Mouse (Mus musculus) heart, embryonic 16.5 days (tissue): ENCODE results near the gene Oas2. TPM values are rescaled to one million over a fixed set of nuclear protein-coding genes. Genes with fewer than 3 reads are reported as not detected.

Source experiments
- ATAC-seq: fragments of 200-750 bp; cut with Nextera tagmentation; replicated peaks from 2 replicates; pipeline ENCODE4 v1.8.0; 2017; ENCODE audit warnings: moderate number of reproducible peaks; ENCODE audit not compliant: insufficient read depth, low FRiP score; ENCODE audit errors: extremely low read depth
- H3K27ac ChIP-seq: fragments of 300-500 bp; sonication (generic); 2 replicates; pipeline ENCODE4 v1.5.1; 2014; ENCODE audit warnings: mild to moderate bottlenecking, low read length, control low read depth, moderate library complexity
- H3K27me3 ChIP-seq: fragments of 300-500 bp; sonication (generic); 2 replicates; pipeline ENCODE4 v1.6.1; 2014; ENCODE audit warnings: low read length, mixed read lengths; ENCODE audit not compliant: control insufficient read depth, insufficient read depth
- H3K36me3 ChIP-seq: fragments of 300-500 bp; sonication (generic); 2 replicates; pipeline ENCODE4 v1.6.1; 2014; ENCODE audit not compliant: control insufficient read depth, insufficient read depth
- H3K4me1 ChIP-seq: fragments of 300-500 bp; sonication (generic); 2 replicates; pipeline ENCODE4 v1.6.1; 2014; ENCODE audit warnings: low read length, mixed read lengths; ENCODE audit not compliant: control insufficient read depth, insufficient read depth
- H3K4me2 ChIP-seq: fragments of 300-500 bp; sonication (generic); 2 replicates; pipeline ENCODE4 v1.6.1; 2014; ENCODE audit warnings: low read depth, mild to moderate bottlenecking, control low read depth, low read length
- H3K4me3 ChIP-seq: fragments of 300-500 bp; sonication (generic); 2 replicates; pipeline ENCODE4 v1.5.1; 2014; ENCODE audit warnings: mild to moderate bottlenecking, control low read depth, low read length
- H3K9ac ChIP-seq: fragments of 300-500 bp; sonication (generic); 2 replicates; pipeline ENCODE4 v1.6.1; 2014; ENCODE audit warnings: low read length, control low read depth
- H3K9me3 ChIP-seq: fragments of 300-500 bp; sonication (generic); replicated peaks from 2 replicates; pipeline ENCODE4 v1.6.1; 2016; ENCODE audit warnings: low read length; ENCODE audit not compliant: control insufficient read depth
- WGBS: fragments of 180-500 bp; shearing (Covaris S2); extraction: QIAGEN DNeasy Blood & Tissue Kit; methylation state at CpG from one replicate; pipeline ENCODE4 v1.1.7; 2014; 5-methylcytosine and 5-hydroxymethylcytosine counted together
- polyA plus RNA-seq: library from polyadenylated mRNA; unstranded; fragments of >200 nt; fragmentation: Nextera tagmentation; extraction: Ambion mirVana; gene quantifications from 2 replicates; pipeline ENCODE4 v1.2.1, GENCODE M21; 2015

Oas2 gene
- polyA plus RNA-seq, 1 experiment from 2014 or later = 0.46 TPM

DNA sequence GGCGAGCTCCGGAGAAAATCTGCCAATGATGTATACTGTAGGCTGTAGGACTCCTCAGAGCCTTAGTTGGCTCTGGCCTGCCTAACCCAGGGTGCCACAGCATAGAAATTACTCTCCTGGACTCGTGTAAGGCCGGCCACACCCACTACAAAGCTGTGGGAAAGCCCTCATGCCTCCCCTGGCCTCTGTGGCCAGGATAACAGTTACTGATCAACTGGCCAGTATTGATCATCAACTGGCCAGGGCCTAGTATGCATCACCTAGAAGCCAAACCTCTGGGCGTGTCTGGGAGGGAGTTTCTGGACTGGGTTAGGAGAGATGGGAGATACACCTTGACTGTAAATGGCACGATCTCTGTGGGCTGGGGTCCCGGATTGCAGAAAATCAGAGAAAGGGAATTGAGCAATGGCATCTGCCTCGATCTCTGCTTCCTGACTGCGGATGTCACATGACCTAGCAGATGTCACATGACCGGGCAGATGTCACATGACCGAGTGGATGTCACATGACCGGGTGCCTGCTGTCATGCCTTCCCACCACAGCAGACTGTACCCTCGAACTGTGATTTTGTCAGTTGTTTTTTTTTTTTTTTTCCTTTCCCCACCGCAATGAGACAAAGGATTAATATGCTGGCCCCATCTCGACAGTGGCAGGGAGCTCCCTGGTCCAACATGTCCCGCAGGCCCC lies 53.5 kb downstream of the Oas2 start:
- no peak overlapping the region for H3K27ac ChIP-seq
- H3K9ac ChIP-seq = no peak overlapping the region
- no peak for ATAC-seq
- WGBS = 68% methylated on average over 16 of the region's 16 CpGs
- no peak overlapping the region for H3K4me3 ChIP-seq
- H3K9me3 ChIP-seq = no peaks in the 10 kb centered on the region
- no peak overlapping the region for H3K4me2 ChIP-seq
- no peaks in the 10 kb centered on the region for H3K4me1 ChIP-seq
- H3K27me3 ChIP-seq = peaks cover 85% of the 10 kb centered on the region
- H3K36me3 ChIP-seq = no peaks in the 10 kb centered on the region

DNA sequence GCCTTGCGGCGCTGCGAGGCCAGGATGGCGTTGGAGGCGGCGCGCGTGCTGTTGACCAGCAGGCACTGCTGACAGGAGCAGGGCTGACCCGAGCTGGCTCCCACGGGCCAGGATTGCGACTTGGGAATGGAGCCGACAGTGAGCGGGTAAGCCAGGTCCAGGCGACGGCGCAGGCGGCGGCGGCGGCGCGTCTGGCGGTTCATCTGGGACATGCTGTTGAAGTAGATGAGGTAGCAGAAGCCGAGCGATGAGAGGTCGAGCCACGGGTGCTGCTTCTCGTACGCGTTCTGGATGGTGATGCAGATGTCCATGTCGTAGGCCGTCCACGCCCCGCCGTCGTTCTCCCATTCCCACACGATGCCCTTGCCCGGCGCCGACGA lies 55.0 kb downstream of the Oas2 start:
- 4% methylated on average over 41 of the region's 41 CpGs for WGBS
- no peak overlapping the region for H3K27ac ChIP-seq
- no peaks in the 10 kb centered on the region for H3K36me3 ChIP-seq
- H3K27me3 ChIP-seq = peaks cover 75% of the 10 kb centered on the region
- no peak for ATAC-seq
- H3K4me1 ChIP-seq = no peaks in the 10 kb centered on the region
- no peaks in the 10 kb centered on the region for H3K9me3 ChIP-seq
- peak overlapping the region; percentile 32 for H3K4me2 ChIP-seq
- 0 out of 2 replicates have a peak overlapping the region, but pooled peaks have one; percentile 12 for H3K9ac ChIP-seq
- H3K4me3 ChIP-seq = peak overlapping the region; percentile 36

DNA sequence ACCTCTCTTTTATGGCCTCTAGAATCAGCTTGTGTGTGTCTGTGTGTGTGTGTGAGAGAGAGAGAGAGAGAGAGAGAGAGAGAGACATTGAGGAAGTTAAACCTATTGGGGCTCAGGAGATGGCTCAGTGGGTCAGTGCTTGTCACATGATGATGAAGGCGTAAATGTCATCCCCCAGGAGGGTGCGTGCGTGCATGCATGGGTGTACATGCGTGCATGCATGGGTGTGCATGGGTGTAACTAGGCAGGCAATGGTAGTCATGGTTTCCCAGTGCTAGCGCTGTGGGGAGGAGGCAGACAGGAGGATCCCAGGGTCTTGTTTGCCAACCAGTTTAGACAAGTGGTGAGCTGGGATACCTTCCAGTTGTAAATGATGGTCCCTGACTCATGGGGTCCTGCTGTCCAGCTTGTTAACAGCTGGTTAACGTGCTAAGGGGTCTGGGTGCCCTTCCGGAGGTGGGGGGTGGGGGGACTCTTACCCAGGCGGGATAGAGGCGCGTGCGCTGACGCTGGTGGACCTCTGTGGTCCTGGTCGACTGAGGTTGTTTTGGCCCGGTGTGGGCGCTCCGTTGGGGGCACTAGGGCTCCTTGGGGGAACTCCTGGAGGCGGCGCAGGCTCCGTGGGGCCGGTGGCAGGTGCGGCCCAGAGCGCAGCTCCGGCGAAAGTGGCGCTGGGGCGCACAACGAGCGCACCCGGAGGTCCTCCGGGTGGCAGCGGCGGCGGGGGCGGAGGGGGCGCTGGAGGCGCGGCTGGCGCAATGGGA lies 55.5 kb downstream of the Oas2 start:
- Histone ChIP-seq H3K36me3 (no peaks in the 10 kb centered on the region), H3K9me3 (no peaks in the 10 kb centered on the region), H3K27ac (no peak overlapping the region), H3K4me2 (peak overlapping the region; percentile 32), H3K4me3 (peak overlapping the region; percentile 36), H3K4me1 (no peaks in the 10 kb centered on the region), H3K27me3 (peaks cover 74% of the 10 kb centered on the region), H3K9ac (0 out of 2 replicates have a peak overlapping the region, but pooled peaks have one; percentile 12)
- ATAC-seq = no peak
- 14% methylated on average over 38 of the region's 38 CpGs for WGBS

DNA sequence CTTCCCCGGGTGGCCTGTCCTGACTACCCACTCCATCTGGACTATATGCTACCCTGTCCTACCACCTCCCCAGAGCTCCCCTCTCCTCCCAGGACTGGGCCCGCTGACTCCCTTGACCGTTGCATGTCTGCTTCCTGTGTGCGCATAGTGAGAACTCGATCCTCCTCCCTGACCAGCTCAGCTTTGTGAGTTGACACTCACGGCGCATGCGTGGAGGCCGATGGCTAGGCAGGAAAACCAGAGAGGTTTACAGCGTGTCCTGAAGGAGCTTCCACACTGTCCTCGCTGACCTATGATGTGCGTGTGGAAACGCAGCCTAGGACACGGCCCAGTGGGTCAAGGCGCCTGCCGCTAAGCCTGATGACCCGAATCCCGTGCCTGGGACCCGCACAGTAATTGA lies 57.6 kb downstream of the Oas2 start:
- no peak overlapping the region for H3K4me2 ChIP-seq

DNA sequence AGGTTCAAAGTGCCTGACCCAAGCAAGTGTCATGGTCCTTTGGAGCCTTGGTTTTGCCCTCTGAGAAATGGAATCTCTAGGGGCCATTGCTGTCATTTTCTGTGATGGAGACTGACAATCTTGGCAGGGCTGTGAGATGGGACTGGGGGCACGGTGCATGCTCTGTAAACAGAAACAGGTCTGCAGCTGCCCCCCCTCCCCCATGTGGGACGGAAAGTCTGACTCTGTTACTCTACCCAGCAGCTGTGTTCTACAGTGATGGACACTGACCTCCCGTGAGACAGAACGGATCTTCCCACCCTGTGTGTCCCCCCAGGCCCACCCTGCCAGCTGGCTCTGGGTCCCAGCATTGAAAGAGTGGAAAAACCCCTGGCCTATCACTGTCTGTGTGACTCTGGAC lies 59.2 kb downstream of the Oas2 start:
- no peak for ATAC-seq
- 52% methylated on average over 4 of the region's 4 CpGs for WGBS
- H3K27ac ChIP-seq = no peak overlapping the region

More for the DNA sequence above, 57.6 kb downstream of the Oas2 start:
- no peaks in the 10 kb centered on the region for H3K9me3 ChIP-seq
- no peaks in the 10 kb centered on the region for H3K36me3 ChIP-seq
- peaks cover 56% of the 10 kb centered on the region for H3K27me3 ChIP-seq
- ATAC-seq = no peak
- H3K9ac ChIP-seq = no peak overlapping the region
- no peaks in the 10 kb centered on the region for H3K4me1 ChIP-seq
- no peak overlapping the region for H3K27ac ChIP-seq
- WGBS = 69% methylated on average over 19 of the region's 19 CpGs
- no peak overlapping the region for H3K4me3 ChIP-seq

DNA sequence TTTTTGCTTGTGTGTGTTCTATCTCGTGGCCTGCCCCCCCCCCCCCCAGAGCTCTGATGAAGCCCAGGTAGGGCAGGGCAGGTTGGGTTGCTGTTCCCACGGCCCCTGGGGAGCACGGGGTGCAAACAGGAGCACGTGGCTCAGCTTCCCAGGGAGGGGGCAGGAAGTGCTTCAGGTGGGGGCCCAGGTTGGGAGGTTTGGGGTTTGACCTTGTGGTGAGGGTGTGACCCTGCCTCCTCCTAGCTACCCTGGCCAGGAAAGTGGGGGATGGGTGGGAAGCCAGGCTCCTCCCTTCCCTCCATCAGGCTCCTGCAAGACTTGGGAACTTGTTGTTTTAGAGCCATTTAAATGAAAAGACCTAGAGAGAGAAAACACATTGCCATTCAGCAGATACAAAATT lies 61.2 kb downstream of the Oas2 start:
- 0 out of 2 replicates have a peak, but pooled peaks have one; percentile 16 for ATAC-seq
- H3K9me3 ChIP-seq = no peaks in the 10 kb centered on the region
- no peaks in the 10 kb centered on the region for H3K4me1 ChIP-seq
- peaks cover 29% of the 10 kb centered on the region for H3K27me3 ChIP-seq
- no peak overlapping the region for H3K9ac ChIP-seq
- H3K4me2 ChIP-seq = no peak overlapping the region
- H3K27ac ChIP-seq = no peak overlapping the region
- H3K36me3 ChIP-seq = no peaks in the 10 kb centered on the region
- WGBS = 32% methylated on average over 4 of the region's 4 CpGs
- H3K4me3 ChIP-seq = no peak overlapping the region

More for the DNA sequence above, 59.2 kb downstream of the Oas2 start:
- Histone ChIP-seq H3K36me3 (no peaks in the 10 kb centered on the region), H3K9ac (no peak overlapping the region), H3K4me1 (no peaks in the 10 kb centered on the region), H3K4me2 (no peak overlapping the region), H3K27me3 (peaks cover 41% of the 10 kb centered on the region), H3K4me3 (no peak overlapping the region), H3K9me3 (no peaks in the 10 kb centered on the region)

DNA sequence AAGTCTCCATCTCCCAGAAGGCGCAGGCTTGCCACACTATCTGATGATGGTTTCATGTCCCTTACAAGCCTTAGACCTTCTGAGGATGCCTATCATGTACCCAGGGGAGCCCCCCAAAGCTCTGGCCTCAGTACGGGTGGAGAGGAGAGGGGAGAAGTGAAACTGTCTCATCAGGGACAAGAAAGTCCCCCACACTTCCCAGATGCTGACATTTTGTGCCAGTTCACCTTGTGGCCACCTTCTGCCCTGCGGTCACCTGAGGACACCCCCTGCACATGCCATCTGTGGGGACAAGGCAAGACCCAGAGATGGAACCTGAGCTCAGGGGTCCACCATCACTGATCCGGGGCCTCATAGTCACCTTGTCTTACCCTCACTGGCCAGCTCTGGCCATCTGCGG lies 61.8 kb downstream of the Oas2 start:
- Histone ChIP-seq H3K36me3 (no peaks in the 10 kb centered on the region), H3K9ac (no peak overlapping the region), H3K27me3 (peaks cover 29% of the 10 kb centered on the region), H3K9me3 (no peaks in the 10 kb centered on the region), H3K4me3 (no peak overlapping the region), H3K4me2 (no peak overlapping the region), H3K4me1 (no peaks in the 10 kb centered on the region), H3K27ac (peak overlapping the region; percentile 37; the same call in 1 of the 2 replicates)
- 78% methylated on average over 5 of the region's 5 CpGs for WGBS
- ATAC-seq = no peak

DNA sequence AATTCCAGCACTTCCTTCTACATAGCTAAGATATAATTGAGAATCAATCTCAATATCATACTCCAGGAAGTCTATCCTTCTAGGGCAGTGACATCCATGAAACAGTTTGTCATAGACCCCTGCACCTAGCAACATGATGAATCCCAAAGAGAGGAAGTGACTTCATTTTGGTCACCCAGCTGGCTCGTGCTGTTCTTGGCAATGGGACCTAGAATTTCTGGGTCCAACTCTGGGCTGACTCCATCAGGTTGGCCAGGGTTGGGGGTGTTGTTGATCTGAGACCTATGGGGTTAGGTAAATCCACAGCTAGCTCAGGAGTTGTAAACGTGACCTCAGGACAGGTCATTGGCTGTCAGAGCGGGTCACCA lies 62.2 kb downstream of the Oas2 start:
- 69% methylated on average over 3 of the region's 3 CpGs for WGBS
- no peak overlapping the region for H3K4me2 ChIP-seq
- H3K27ac ChIP-seq = no peak overlapping the region; the same call in 1 of the 2 replicates
- H3K36me3 ChIP-seq = no peaks in the 10 kb centered on the region
- no peaks in the 10 kb centered on the region for H3K9me3 ChIP-seq
- H3K4me1 ChIP-seq = no peaks in the 10 kb centered on the region
- no peak overlapping the region for H3K9ac ChIP-seq
- no peak for ATAC-seq
- H3K27me3 ChIP-seq = peaks cover 30% of the 10 kb centered on the region
- H3K4me3 ChIP-seq = no peak overlapping the region

DNA sequence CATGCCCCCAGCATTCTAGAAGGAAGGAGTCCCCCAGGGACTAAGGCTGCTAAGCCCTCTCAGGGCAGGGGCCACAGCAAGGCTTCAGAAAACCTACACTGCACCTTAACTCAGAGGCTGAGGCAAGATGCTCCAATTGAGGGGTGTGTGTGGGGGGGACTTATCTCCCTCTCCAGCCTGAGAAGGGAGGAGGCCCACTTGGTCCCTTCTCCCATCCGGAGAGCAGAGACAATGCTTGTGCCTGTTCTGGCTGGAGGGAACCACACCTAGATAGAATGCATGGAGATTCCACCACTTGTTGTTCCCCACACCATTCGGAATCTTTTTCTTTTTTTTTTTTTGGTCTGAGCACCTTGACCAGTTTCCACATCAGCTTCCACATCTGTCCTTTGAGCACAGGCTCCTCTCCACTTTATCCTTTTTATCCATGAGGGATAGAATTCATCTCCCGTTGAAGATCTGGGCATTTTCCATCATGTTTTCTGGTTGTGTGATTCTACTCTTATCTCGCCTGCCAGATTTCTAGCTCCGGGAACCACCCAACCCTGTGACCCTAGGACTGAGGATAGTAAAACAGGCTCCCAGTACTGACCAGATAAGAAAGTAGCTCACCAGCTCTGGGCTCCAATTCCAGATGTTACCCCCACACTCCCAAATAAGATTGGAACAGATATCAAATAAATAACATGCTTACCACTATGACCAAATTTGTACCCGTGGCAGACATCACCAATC lies 62.7 kb downstream of the Oas2 start:
- Histone ChIP-seq H3K9ac (no peak overlapping the region), H3K4me2 (no peak overlapping the region), H3K9me3 (no peaks in the 10 kb centered on the region), H3K4me1 (no peaks in the 10 kb centered on the region), H3K4me3 (no peak overlapping the region), H3K27me3 (peaks cover 32% of the 10 kb centered on the region), H3K36me3 (no peaks in the 10 kb centered on the region), H3K27ac (no peak overlapping the region)
- no peak for ATAC-seq
- 55% methylated on average over 6 of the region's 6 CpGs for WGBS
